Mouse (Mus musculus) intestine, postnatal 0 days (tissue): Measurements from ENCODE around the gene Fbxw25. TPM values are rescaled to one million over a fixed set of nuclear protein-coding genes. Genes with fewer than 3 reads are reported as not detected.
"Not testable (repeated sequence)": the region's sequence is repeated elsewhere in the genome, so short reads cannot be mapped to it uniquely, and the experiment has no call there.

Experiments
- ATAC-seq: fragments of 200-750 bp; cut with Nextera tagmentation; 2 replicates; pipeline ENCODE4 v1.8.0; 2017; ENCODE audit warnings: mild to moderate bottlenecking, moderate TSS enrichment, moderate library complexity
- H3K27ac ChIP-seq: fragments of 300-500 bp; sonication (generic); 2 replicates; pipeline ENCODE4 v1.5.1; 2014; ENCODE audit warnings: mild to moderate bottlenecking, low read depth, low read length, moderate library complexity
- H3K27me3 ChIP-seq: fragments of 300-500 bp; sonication (generic); replicated peaks from 2 replicates; pipeline ENCODE4 v1.6.1; 2014; ENCODE audit warnings: low read length, mixed read lengths; ENCODE audit not compliant: control insufficient read depth, insufficient read depth
- H3K36me3 ChIP-seq: fragments of 300-500 bp; sonication (generic); 2 replicates; pipeline ENCODE4 v1.6.1; 2014; ENCODE audit warnings: mild to moderate bottlenecking, moderate library complexity; ENCODE audit not compliant: control insufficient read depth, insufficient read depth
- H3K4me1 ChIP-seq: fragments of 300-500 bp; sonication (generic); replicated peaks from 2 replicates; pipeline ENCODE4 v1.6.1; 2014; ENCODE audit warnings: antibody characterized with exemption, low read length, mixed read lengths; ENCODE audit not compliant: control insufficient read depth, insufficient read depth
- H3K4me2 ChIP-seq: fragments of 300-500 bp; sonication (generic); replicated peaks from 2 replicates; pipeline ENCODE4 v1.6.1; 2014; ENCODE audit warnings: low read depth, mild to moderate bottlenecking, moderate library complexity
- H3K4me3 ChIP-seq: fragments of 300-500 bp; sonication (generic); 2 replicates; pipeline ENCODE4 v1.5.1; 2014; ENCODE audit warnings: low read depth, low read length
- H3K9ac ChIP-seq: fragments of 300-500 bp; sonication (generic); 2 replicates; pipeline ENCODE4 v1.6.1; 2014; ENCODE audit warnings: mild to moderate bottlenecking, low read depth, low read length
- H3K9me3 ChIP-seq: fragments of 300-500 bp; sonication (generic); 2 replicates; pipeline ENCODE4 v1.6.1; 2016; ENCODE audit warnings: mixed run types; ENCODE audit not compliant: control insufficient read depth
- CTCF ChIP-seq: sonication (generic); IDR thresholded peaks from 2 replicates; pipeline ENCODE4 v1.5.1; 2016; ENCODE audit warnings: low read depth, mild to moderate bottlenecking, control low read depth, antibody characterized with exemption, moderate library complexity
- WGBS: fragments of 180-500 bp; shearing (Covaris S2); extraction: QIAGEN DNeasy Blood & Tissue Kit; methylation state at CpG from one replicate; pipeline ENCODE4 v1.1.7; 2014; 5-methylcytosine and 5-hydroxymethylcytosine counted together
- polyA plus RNA-seq: library from polyadenylated mRNA; unstranded; fragments of >200 nt; fragmentation: Nextera tagmentation; extraction: Ambion mirVana; gene quantifications from 2 replicates; pipeline ENCODE4 v1.2.1, GENCODE M21; 2015

Fbxw25 gene
- polyA plus RNA-seq: not detected in 2 replicates

DNA sequence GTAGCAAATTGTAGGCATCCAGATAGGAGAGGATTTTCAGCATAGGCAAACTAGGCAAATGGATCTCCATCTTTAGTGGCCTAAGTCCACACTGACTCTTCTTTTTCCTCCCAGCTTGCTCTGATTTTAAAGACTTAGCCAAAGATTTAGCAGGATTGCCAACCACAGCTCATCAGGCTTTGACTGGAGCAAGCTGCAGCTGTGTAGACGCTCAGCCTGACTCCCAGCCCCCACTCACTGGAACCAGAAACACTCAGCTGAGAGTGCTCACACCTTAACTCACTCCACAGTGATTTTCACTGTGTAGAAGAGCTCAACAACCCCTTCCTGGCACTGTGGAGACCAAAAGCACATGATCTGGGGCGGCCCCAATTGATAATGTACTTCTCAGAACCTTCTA is at the start of gene Fbxw25:
TSS of gene Fbxw25 (minus strand) at position 101 of the 400 bp plus-strand sequence.
- not testable (repeated sequence) for H3K9ac ChIP-seq, H3K27ac ChIP-seq, H3K36me3 ChIP-seq, H3K4me2 ChIP-seq, ATAC-seq, H3K9me3 ChIP-seq, H3K27me3 ChIP-seq, H3K4me3 ChIP-seq, H3K4me1 ChIP-seq
- 77% methylated on average over 2 of the region's 2 CpGs for WGBS

DNA sequence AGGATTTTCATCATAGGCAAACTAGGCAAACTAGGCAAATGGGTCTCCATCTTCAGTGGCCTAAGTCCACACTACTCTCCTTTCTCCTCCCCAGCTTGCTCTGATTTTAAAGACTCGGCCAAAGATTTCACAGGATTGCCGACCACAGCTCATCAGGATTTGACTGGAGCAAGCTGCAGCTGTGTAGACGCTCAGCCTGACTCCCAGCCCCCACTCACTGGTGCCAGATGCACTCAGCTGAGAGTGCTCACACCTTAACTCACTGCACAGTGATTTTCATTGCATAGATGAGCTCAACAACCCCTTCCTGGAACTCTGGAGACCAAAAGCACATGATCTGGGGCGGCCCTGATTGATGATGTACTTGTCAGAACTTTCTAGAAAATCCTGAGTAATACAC is 38.1 kb upstream of the Fbxw25 start, which contains the start of gene Fbxw18:
TSS of gene Fbxw18 (minus strand) at position 101 of the 400 bp plus-strand sequence.
- ATAC-seq, H3K27ac ChIP-seq, H3K9me3 ChIP-seq, H3K4me1 ChIP-seq, H3K36me3 ChIP-seq, H3K27me3 ChIP-seq, H3K4me2 ChIP-seq, H3K9ac ChIP-seq, H3K4me3 ChIP-seq: not testable (repeated sequence)
- WGBS: 81% methylated on average over 4 of the region's 4 CpGs

DNA sequence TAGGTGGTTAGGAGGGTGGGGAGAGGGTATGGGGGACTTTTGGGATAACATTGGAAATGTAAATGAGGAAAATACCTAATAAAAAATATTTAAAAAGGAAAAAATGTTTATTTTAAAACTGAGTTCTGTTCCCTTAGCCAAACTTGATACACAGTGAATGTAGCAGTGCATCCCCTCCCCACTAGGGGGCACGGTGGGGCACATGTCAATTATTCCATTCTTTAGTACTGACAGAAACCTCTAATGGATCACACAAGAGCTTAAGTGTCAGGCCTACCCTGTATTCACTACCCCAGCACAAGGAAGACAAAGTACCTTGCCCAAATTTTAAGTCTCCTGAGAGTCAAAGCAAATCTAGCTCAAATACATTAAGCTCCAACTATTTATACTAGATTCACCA is 20.8 kb upstream of the Fbxw25 start:
- Histone ChIP-seq H3K9ac (no peak overlapping the region), H3K4me2 (no peak overlapping the region), H3K27me3 (no peaks in the 10 kb centered on the region), H3K27ac (no peak overlapping the region), H3K36me3 (no peaks in the 10 kb centered on the region), H3K4me3 (no peak overlapping the region), H3K4me1 (no peaks in the 10 kb centered on the region), H3K9me3 (no peaks in the 10 kb centered on the region)
- peak; percentile 69 for TF ChIP-seq CTCF
- WGBS: 0% methylated on average over 1 of the region's 1 CpGs
- no peak for ATAC-seq

DNA sequence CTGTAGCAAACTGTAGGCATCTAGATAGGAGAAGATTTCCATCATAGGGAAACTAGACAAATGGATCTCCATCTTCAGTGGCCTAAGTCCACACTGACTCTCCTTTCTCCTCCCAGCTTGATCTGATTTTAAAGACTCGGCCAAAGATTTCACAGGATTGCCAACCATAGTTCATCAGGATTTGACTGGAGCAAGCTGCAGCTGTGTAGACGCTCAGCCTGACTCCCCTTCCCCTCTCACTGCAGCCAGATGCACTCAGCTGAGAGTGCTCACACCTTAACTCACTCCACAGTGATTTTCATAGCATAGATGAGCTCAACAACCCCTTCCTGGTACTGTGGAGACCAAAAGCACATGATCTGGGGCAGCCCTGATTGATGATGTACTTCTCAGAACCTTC is 38.5 kb downstream of the Fbxw25 start, which contains the start of gene Fbxw24:
TSS of gene Fbxw24 (minus strand) at position 101 of the 400 bp plus-strand sequence.
- not testable (repeated sequence) for H3K4me3 ChIP-seq, H3K27me3 ChIP-seq, H3K36me3 ChIP-seq, H3K27ac ChIP-seq, H3K9ac ChIP-seq, H3K4me1 ChIP-seq, H3K9me3 ChIP-seq, ATAC-seq, H3K4me2 ChIP-seq
- 72% methylated on average over 2 of the region's 2 CpGs for WGBS

DNA sequence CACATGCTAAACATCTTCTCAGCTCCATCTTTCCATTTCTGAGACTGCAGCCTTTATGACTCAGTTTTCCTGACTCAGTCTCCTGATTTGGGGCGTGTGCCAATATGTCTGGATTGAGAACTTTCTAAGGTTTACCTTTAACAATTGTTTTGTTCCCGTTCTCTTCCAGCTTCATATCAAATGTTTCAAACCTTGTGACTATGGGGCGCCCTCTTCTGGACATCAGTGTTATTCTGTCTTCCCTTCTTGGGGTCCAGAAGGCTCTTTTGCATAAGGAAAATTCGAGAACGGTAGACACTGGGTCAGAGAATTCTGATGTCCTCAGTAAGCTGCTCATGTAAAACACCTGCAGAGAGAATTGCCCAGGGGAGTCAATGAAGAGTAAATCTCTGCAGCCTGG is 57.6 kb downstream of the Fbxw25 start:
- H3K36me3 ChIP-seq, H3K4me3 ChIP-seq, H3K4me2 ChIP-seq, H3K27me3 ChIP-seq, H3K27ac ChIP-seq, H3K9ac ChIP-seq, H3K4me1 ChIP-seq, H3K9me3 ChIP-seq, ATAC-seq: not testable (repeated sequence)
- peak; percentile 56 for TF ChIP-seq CTCF
- WGBS: 29% methylated on average over 5 of the region's 5 CpGs

DNA sequence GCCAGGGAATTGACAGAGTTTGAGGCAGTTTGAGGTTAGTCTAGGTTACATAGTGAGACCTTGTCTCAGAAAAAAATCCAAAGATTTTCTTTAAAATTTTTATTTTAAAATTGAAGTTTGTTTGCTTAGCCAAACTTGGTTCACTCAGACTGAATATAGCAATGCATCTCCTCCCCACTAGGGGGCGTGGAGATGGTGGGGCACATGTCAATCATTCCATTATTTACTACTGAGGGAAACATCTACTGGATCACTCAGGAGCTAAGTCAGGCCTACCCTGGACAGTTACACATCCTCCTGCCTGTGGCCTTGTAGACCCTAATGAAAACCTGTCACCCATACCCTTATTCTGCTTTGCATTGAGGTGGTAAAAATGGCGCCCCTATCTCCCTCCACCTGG is 62.3 kb downstream of the Fbxw25 start:
- ATAC-seq, H3K4me2 ChIP-seq, H3K9me3 ChIP-seq, H3K9ac ChIP-seq, H3K27me3 ChIP-seq, H3K4me3 ChIP-seq, H3K4me1 ChIP-seq, H3K36me3 ChIP-seq, H3K27ac ChIP-seq: not testable (repeated sequence)
- WGBS: 53% methylated on average over 2 of the region's 2 CpGs
- peak; percentile 52 for TF ChIP-seq CTCF

DNA sequence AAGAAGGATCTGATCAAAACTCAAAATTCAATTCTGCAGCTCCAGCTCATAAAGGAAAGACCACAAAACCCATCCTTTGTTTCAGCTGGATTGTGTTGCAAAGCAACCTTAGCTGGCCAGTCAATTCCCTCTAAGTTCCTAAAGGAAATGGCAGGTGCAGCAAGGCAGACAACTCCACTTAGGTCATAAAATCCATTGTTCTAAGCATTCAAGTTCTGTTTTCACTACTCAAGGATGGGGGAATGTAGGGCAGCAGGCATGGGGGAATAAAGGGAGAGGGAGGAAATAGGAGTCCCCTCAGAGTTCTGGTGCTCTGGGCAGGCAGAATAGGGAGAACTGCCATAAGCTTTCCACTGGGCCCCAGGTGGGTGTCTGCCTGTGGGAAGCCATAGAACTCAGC is 67.2 kb downstream of the Fbxw25 start:
- no peak for ATAC-seq
- H3K27me3 ChIP-seq: no peaks in the 10 kb centered on the region
- H3K4me1 ChIP-seq: no peaks in the 10 kb centered on the region
- no peak overlapping the region for H3K4me2 ChIP-seq
- no peak for TF ChIP-seq CTCF
- H3K4me3 ChIP-seq: no peak overlapping the region
- H3K9me3 ChIP-seq: no peaks in the 10 kb centered on the region
- no peaks in the 10 kb centered on the region for H3K36me3 ChIP-seq
- H3K9ac ChIP-seq: no peak overlapping the region
- H3K27ac ChIP-seq: no peak overlapping the region

Other genes starting within 250 kb of the Fbxw25 start
- gene Fbxw16, start 215.5 kb downstream of the Fbxw25 start, polyA plus RNA-seq: not detected in 2 replicates
- not detected in 2 replicates for gene Fbxw19, start 168.8 kb downstream of the Fbxw25 start, polyA plus RNA-seq
- not detected in 2 replicates for gene Fbxw15, start 96.4 kb downstream of the Fbxw25 start, polyA plus RNA-seq
- not detected in 2 replicates for gene Fbxw24, start 38.6 kb downstream of the Fbxw25 start, polyA plus RNA-seq
- gene Fbxw18, start 38.0 kb upstream of the Fbxw25 start, polyA plus RNA-seq: not detected in 2 replicates
- gene Fbxw26, start 81.4 kb upstream of the Fbxw25 start, polyA plus RNA-seq: not detected in 2 replicates
- not detected in 2 replicates for gene Fbxw27, start 126.0 kb upstream of the Fbxw25 start, polyA plus RNA-seq
- 3.0 and 3.3 TPM in 2 replicates for gene Spink8, start 147.6 kb upstream of the Fbxw25 start, polyA plus RNA-seq
- gene Nme6, start 168.1 kb upstream of the Fbxw25 start, polyA plus RNA-seq: 54.6 and 58.0 TPM in 2 replicates
- gene Camp, start 185.0 kb upstream of the Fbxw25 start, polyA plus RNA-seq: 1.3 TPM in 2 replicates
- 21.3 and 25.9 TPM in 2 replicates for gene Cdc25a, start 210.9 kb upstream of the Fbxw25 start, polyA plus RNA-seq